Mouse (Mus musculus): ENCODE measurements around the gene Dagla.

GRCm38 (mm10) chr19:10331706-10332105, 27.0 kb upstream of the Dagla start:
- TF ChIP-seq CTCF (IDR thresholded peaks at IDR 0.05; ENCODE audit: low read depth, low read length): no peak
- no peak for TF ChIP-seq POLR2A (IDR thresholded peaks at IDR 0.05; ENCODE audit: extremely low read depth, insufficient read depth, low read length)

Measured in liver, adult 2 months (tissue).